Mouse (Mus musculus): ENCODE measurements around the gene Capn15. TPM values are rescaled to one million over a fixed set of nuclear protein-coding genes. Genes with fewer than 3 reads are reported as not detected.

Gene Capn15
- 6.6 and 8.3 TPM in 2 replicates for polyA plus RNA-seq (2015; fragmentation: Nextera tagmentation; extraction: Ambion mirVana)

- Histone ChIP-seq H3K4me3 (ENCODE audit: low read depth, low read length) (peak within 1 kb of the TSS; percentile 85), H3K4me1 (ENCODE audit: insufficient read depth) (peaks cover 32% of the 10 kb centered on the region), H3K9me3 (ENCODE audit: low read length) (no peaks in the 10 kb centered on the region), H3K36me3 (replicated peaks; ENCODE audit: insufficient read depth, low read length) (0 out of 2 replicates have a peak, but pooled peaks cover 2% of the 10 kb centered on the region), H3K27ac (ENCODE audit: low read depth) (peak within 1 kb of the TSS; percentile 86), H3K9ac (replicated peaks) (peak within 1 kb of the TSS; percentile 93), H3K27me3 (ENCODE audit: insufficient read depth, low read length) (no peaks in the 10 kb centered on the region), H3K4me2 (ENCODE audit: low read depth, low read length) (peak within 1 kb of the TSS; percentile 86)
- WGBS (ENCODE audit: insufficient replicate concordance): under 1% methylated on average over 91 of the region's 91 CpGs
- peak; percentile 98 for ATAC-seq
- TF ChIP-seq CTCF (IDR thresholded peaks at IDR 0.05; ENCODE audit: low read depth) (0 out of 2 replicates have a peak, but pooled peaks have one; percentile 1), EP300 (IDR thresholded peaks at IDR 0.05; ENCODE audit: low read depth) (no peak)
- peak; percentile 91 for DNase-seq
Measured at GRCm38 (mm10) chr17:25985306-25986294, at the start of gene Capn15. Gene Capn15 (minus strand): TSS chr17:25985796.

- ATAC-seq (no peak), DNase-seq (no peak)
- Histone ChIP-seq H3K9ac (replicated peaks) (no peak overlapping the region), H3K4me2 (ENCODE audit: low read depth, low read length) (no peak overlapping the region), H3K9me3 (ENCODE audit: low read length) (no peaks in the 10 kb centered on the region), H3K4me3 (ENCODE audit: low read depth, low read length) (no peak overlapping the region), H3K27ac (ENCODE audit: low read depth) (no peak overlapping the region), H3K4me1 (ENCODE audit: insufficient read depth) (no peaks in the 10 kb centered on the region), H3K27me3 (ENCODE audit: insufficient read depth, low read length) (no peaks in the 10 kb centered on the region), H3K36me3 (replicated peaks; ENCODE audit: insufficient read depth, low read length) (no peaks in the 10 kb centered on the region)
- TF ChIP-seq EP300 (IDR thresholded peaks at IDR 0.05; ENCODE audit: low read depth) (no peak), CTCF (IDR thresholded peaks at IDR 0.05; ENCODE audit: low read depth) (no peak)
- 72% methylated on average over 6 of the region's 6 CpGs for WGBS (ENCODE audit: insufficient replicate concordance)
Measured at GRCm38 (mm10) chr17:26032037-26032436, 46.4 kb upstream of the Capn15 start.

GRCm38 (mm10) chr17:26031583-26031982 is 46.0 kb upstream of the Capn15 start:
- Histone ChIP-seq H3K27ac (ENCODE audit: low read depth) (no peak overlapping the region), H3K4me3 (ENCODE audit: low read depth, low read length) (no peak overlapping the region), H3K9ac (replicated peaks) (no peak overlapping the region), H3K36me3 (replicated peaks; ENCODE audit: insufficient read depth, low read length) (no peaks in the 10 kb centered on the region), H3K9me3 (ENCODE audit: low read length) (no peaks in the 10 kb centered on the region), H3K27me3 (ENCODE audit: insufficient read depth, low read length) (no peaks in the 10 kb centered on the region), H3K4me2 (ENCODE audit: low read depth, low read length) (no peak overlapping the region), H3K4me1 (ENCODE audit: insufficient read depth) (no peaks in the 10 kb centered on the region)
- ATAC-seq (no peak), DNase-seq (no peak)
- 83% methylated on average over 5 of the region's 5 CpGs for WGBS (ENCODE audit: insufficient replicate concordance)
- TF ChIP-seq EP300 (IDR thresholded peaks at IDR 0.05; ENCODE audit: low read depth) (no peak), CTCF (IDR thresholded peaks at IDR 0.05; ENCODE audit: low read depth) (no peak)

- TF ChIP-seq CTCF (IDR thresholded peaks at IDR 0.05; ENCODE audit: low read depth): no peak
- no peak for TF ChIP-seq EP300 (IDR thresholded peaks at IDR 0.05; ENCODE audit: low read depth)
- no peak for ATAC-seq
- no peaks in the 10 kb centered on the region for H3K4me1 ChIP-seq (ENCODE audit: insufficient read depth)
- no peak overlapping the region for H3K4me2 ChIP-seq (ENCODE audit: low read depth, low read length)
- no peak overlapping the region for H3K4me3 ChIP-seq (ENCODE audit: low read depth, low read length)
- H3K36me3 ChIP-seq (replicated peaks; ENCODE audit: insufficient read depth, low read length): no peaks in the 10 kb centered on the region
- WGBS (ENCODE audit: insufficient replicate concordance): 78% methylated on average over 4 of the region's 4 CpGs
- no peak overlapping the region for H3K27ac ChIP-seq (ENCODE audit: low read depth)
- H3K9me3 ChIP-seq (ENCODE audit: low read length): no peaks in the 10 kb centered on the region
- H3K9ac ChIP-seq (replicated peaks): no peak overlapping the region
- no peaks in the 10 kb centered on the region for H3K27me3 ChIP-seq (ENCODE audit: insufficient read depth, low read length)
- DNase-seq: no peak
Measured at GRCm38 (mm10) chr17:26028261-26028660, 42.7 kb upstream of the Capn15 start.

- Histone ChIP-seq H3K9ac (replicated peaks) (no peak overlapping the region), H3K4me1 (ENCODE audit: insufficient read depth) (peaks cover 9% of the 10 kb centered on the region), H3K27ac (ENCODE audit: low read depth) (no peak overlapping the region), H3K4me3 (ENCODE audit: low read depth, low read length) (no peak overlapping the region), H3K4me2 (ENCODE audit: low read depth, low read length) (no peak overlapping the region), H3K27me3 (ENCODE audit: insufficient read depth, low read length) (no peaks in the 10 kb centered on the region), H3K9me3 (ENCODE audit: low read length) (no peaks in the 10 kb centered on the region), H3K36me3 (replicated peaks; ENCODE audit: insufficient read depth, low read length) (no peaks in the 10 kb centered on the region)
- TF ChIP-seq CTCF (IDR thresholded peaks at IDR 0.05; ENCODE audit: low read depth) (no peak), EP300 (IDR thresholded peaks at IDR 0.05; ENCODE audit: low read depth) (no peak)
- ATAC-seq: no peak
- 93% methylated on average over 9 of the region's 9 CpGs for WGBS (ENCODE audit: insufficient replicate concordance)
- no peak for DNase-seq
Measured at GRCm38 (mm10) chr17:26024674-26025073, 39.1 kb upstream of the Capn15 start.

GRCm38 (mm10) chr17:26023966-26024365 is 38.4 kb upstream of the Capn15 start:
- Histone ChIP-seq H3K27me3 (ENCODE audit: insufficient read depth, low read length) (no peaks in the 10 kb centered on the region), H3K27ac (ENCODE audit: low read depth) (no peak overlapping the region), H3K4me3 (ENCODE audit: low read depth, low read length) (no peak overlapping the region), H3K4me1 (ENCODE audit: insufficient read depth) (peaks cover 9% of the 10 kb centered on the region), H3K4me2 (ENCODE audit: low read depth, low read length) (no peak overlapping the region), H3K36me3 (replicated peaks; ENCODE audit: insufficient read depth, low read length) (no peaks in the 10 kb centered on the region), H3K9ac (replicated peaks) (no peak overlapping the region), H3K9me3 (ENCODE audit: low read length) (no peaks in the 10 kb centered on the region)
- no peak for DNase-seq
- TF ChIP-seq CTCF (IDR thresholded peaks at IDR 0.05; ENCODE audit: low read depth): no peak
- TF ChIP-seq EP300 (IDR thresholded peaks at IDR 0.05; ENCODE audit: low read depth): no peak
- 73% methylated on average over 8 of the region's 8 CpGs for WGBS (ENCODE audit: insufficient replicate concordance)
- no peak for ATAC-seq

Measured in liver, postnatal 0 days (tissue).